Mouse (Mus musculus): ENCODE data around the gene Ncoa3. TPM values are rescaled to one million over a fixed set of nuclear protein-coding genes. Genes with fewer than 3 reads are reported as not detected.
A peak's percentile ranks its signal among the peaks of the same experiment; 100 is the strongest.

The Ncoa3 gene
- polyA plus RNA-seq, 1 experiment: 5.6 TPM

DNA sequence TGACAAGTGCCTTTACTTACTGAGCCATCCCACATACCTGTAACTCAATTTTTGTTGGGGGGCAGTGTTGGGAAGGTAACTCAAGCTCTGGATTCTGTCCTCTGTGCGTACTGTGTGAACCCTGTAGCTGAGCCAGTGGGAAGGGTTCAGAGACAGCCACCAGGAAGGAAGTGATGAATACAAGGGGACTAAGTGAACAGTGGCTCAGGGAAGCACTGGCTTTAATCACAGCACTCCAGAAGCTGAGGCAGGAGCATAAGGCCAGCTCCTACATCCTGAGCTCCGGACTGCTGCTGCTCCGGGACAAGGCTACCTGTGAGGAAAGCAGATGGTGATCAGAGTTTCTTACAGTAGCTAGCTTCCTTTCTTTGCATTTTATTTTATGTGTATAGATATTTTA, 31.6 kb downstream of the Ncoa3 start:
- H3K27me3 ChIP-seq (ENCODE audit: control insufficient read depth, insufficient read depth, insufficient read length): no peaks in the 10 kb centered on the region
- peaks cover 32% of the 10 kb centered on the region for H3K79me3 ChIP-seq (ENCODE audit: low read depth)
- H3K79me2 ChIP-seq (ENCODE audit: control insufficient read depth, insufficient read depth): peaks cover 96% of the 10 kb centered on the region
- H3K4me3 ChIP-seq (ENCODE audit: insufficient read depth, poor library complexity, severe bottlenecking): no peak overlapping the region
- no peak overlapping the region for H3ac ChIP-seq (ENCODE audit: control insufficient read depth, insufficient read length, low read depth)
- TF ChIP-seq MYOD1 (IDR thresholded peaks at IDR 0.05; ENCODE audit: control insufficient read depth, insufficient read length, low read depth) (no peak), CEBPB (IDR thresholded peaks at IDR 0.05; ENCODE audit: low read depth) (no peak), USF1 (IDR thresholded peaks at IDR 0.05; ENCODE audit: low read depth) (no peak), MYOG (IDR thresholded peaks at IDR 0.05; ENCODE audit: control insufficient read depth, extremely low read depth, insufficient read length) (no peak), MAX (IDR thresholded peaks at IDR 0.05) (no peak), FOSL1 (IDR thresholded peaks at IDR 0.05; ENCODE audit: insufficient read depth, low read length, poor library complexity, severe bottlenecking) (no peak), CTCF (IDR thresholded peaks at IDR 0.05; ENCODE audit: control insufficient read depth, insufficient read depth, insufficient read length) (no peak)
- H3K36me3 ChIP-seq (ENCODE audit: control insufficient read depth, insufficient read depth): no peaks in the 10 kb centered on the region

DNA sequence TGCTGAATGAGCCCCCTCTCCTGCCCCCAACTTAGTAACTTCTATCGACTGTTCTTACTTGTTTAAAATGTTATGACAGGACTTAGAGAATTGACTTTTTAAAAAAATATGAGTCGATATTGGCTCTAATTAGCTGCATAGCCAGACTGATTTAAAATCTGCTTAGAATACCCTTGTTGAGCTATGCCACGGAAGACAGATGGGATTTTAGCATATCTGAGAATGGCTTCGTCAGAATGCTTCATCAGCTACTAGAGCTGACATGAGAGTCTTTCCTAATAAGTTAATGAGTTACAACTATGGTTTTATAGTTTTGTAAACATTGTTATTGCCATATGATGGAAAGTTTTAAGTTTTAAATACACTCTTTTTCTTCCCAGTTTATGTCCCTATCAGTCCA, 32.2 kb downstream of the Ncoa3 start:
- TF ChIP-seq CTCF (IDR thresholded peaks at IDR 0.05; ENCODE audit: control insufficient read depth, insufficient read depth, insufficient read length) (no peak), MYOG (IDR thresholded peaks at IDR 0.05; ENCODE audit: control insufficient read depth, extremely low read depth, insufficient read length) (no peak), FOSL1 (IDR thresholded peaks at IDR 0.05; ENCODE audit: insufficient read depth, low read length, poor library complexity, severe bottlenecking) (no peak), CEBPB (IDR thresholded peaks at IDR 0.05; ENCODE audit: low read depth) (no peak), MYOD1 (IDR thresholded peaks at IDR 0.05; ENCODE audit: control insufficient read depth, insufficient read length, low read depth) (no peak), USF1 (IDR thresholded peaks at IDR 0.05; ENCODE audit: low read depth) (no peak), MAX (IDR thresholded peaks at IDR 0.05) (no peak)
- Histone ChIP-seq H3K27me3 (ENCODE audit: control insufficient read depth, insufficient read depth, insufficient read length) (no peaks in the 10 kb centered on the region), H3K4me3 (ENCODE audit: insufficient read depth, poor library complexity, severe bottlenecking) (no peak overlapping the region), H3K79me3 (ENCODE audit: low read depth) (peaks cover 31% of the 10 kb centered on the region), H3ac (ENCODE audit: control insufficient read depth, insufficient read length, low read depth) (no peak overlapping the region), H3K79me2 (ENCODE audit: control insufficient read depth, insufficient read depth) (peaks cover 95% of the 10 kb centered on the region), H3K36me3 (ENCODE audit: control insufficient read depth, insufficient read depth) (no peaks in the 10 kb centered on the region)

DNA sequence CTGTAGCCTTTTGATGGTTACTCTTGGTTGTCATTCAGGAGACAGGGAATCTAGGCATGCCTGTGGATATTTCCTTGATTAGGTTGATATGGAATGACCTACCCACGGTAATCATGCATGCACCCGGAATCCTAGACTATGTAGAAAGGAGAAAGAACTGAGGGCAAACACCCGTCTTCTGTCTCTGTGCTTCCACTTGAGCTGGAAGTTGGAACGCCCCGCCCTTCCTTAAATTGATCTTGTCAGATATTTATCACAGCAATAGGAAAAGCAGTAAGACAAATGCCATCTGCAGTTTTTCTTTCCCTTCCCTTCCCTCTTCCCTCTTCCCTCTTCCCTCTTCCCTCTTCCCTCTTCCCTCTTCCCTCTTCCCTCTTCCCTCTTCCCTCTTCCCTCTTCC, 33.5 kb downstream of the Ncoa3 start:
- Histone ChIP-seq H3K4me3 (ENCODE audit: insufficient read depth, poor library complexity, severe bottlenecking) (no peak overlapping the region), H3K27me3 (ENCODE audit: control insufficient read depth, insufficient read depth, insufficient read length) (no peaks in the 10 kb centered on the region), H3K79me3 (ENCODE audit: low read depth) (peaks cover 33% of the 10 kb centered on the region), H3ac (ENCODE audit: control insufficient read depth, insufficient read length, low read depth) (no peak overlapping the region), H3K36me3 (ENCODE audit: control insufficient read depth, insufficient read depth) (no peaks in the 10 kb centered on the region), H3K79me2 (ENCODE audit: control insufficient read depth, insufficient read depth) (peaks cover 95% of the 10 kb centered on the region)
- no peak for TF ChIP-seq FOSL1 (IDR thresholded peaks at IDR 0.05; ENCODE audit: insufficient read depth, low read length, poor library complexity, severe bottlenecking)

DNA sequence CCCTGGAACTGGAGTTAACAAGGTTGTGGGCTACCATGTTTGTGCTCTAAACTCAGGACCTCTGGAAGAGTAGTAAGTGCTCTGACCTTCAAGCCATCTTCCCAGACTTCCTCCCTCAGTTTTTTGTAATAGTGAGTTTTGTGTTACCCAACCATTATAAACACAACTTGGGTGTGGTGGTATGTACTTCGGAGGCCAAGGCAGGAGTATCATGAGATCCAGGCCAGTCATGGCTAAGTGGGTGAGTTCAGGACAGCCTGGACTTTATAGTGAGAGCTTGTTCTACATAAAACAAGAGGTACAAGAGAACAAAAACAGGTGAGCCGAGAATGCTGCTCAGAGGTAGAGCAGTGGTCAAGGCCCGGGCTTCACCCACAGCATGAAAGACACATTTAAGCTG, 35.4 kb downstream of the Ncoa3 start:
- no peaks in the 10 kb centered on the region for H3K36me3 ChIP-seq (ENCODE audit: control insufficient read depth, insufficient read depth)
- TF ChIP-seq MAX (IDR thresholded peaks at IDR 0.05) (no peak), MYOD1 (IDR thresholded peaks at IDR 0.05; ENCODE audit: control insufficient read depth, insufficient read length, low read depth) (no peak), CEBPB (IDR thresholded peaks at IDR 0.05; ENCODE audit: low read depth) (no peak), FOSL1 (IDR thresholded peaks at IDR 0.05; ENCODE audit: insufficient read depth, low read length, poor library complexity, severe bottlenecking) (no peak), USF1 (IDR thresholded peaks at IDR 0.05; ENCODE audit: low read depth) (no peak)

GRCm38 (mm10) chr2:166029232-166029631, 36.8 kb downstream of the Ncoa3 start:
- Histone ChIP-seq H3K79me2 (ENCODE audit: control insufficient read depth, insufficient read depth) (peaks cover 94% of the 10 kb centered on the region), H3ac (ENCODE audit: control insufficient read depth, insufficient read length, low read depth) (no peak overlapping the region), H3K27me3 (ENCODE audit: control insufficient read depth, insufficient read depth, insufficient read length) (no peaks in the 10 kb centered on the region), H3K79me3 (ENCODE audit: low read depth) (peaks cover 27% of the 10 kb centered on the region), H3K4me3 (ENCODE audit: insufficient read depth, poor library complexity, severe bottlenecking) (no peak overlapping the region), H3K36me3 (ENCODE audit: control insufficient read depth, insufficient read depth) (no peaks in the 10 kb centered on the region)
- TF ChIP-seq FOSL1 (IDR thresholded peaks at IDR 0.05; ENCODE audit: insufficient read depth, low read length, poor library complexity, severe bottlenecking) (no peak), MAX (IDR thresholded peaks at IDR 0.05) (no peak), CTCF (IDR thresholded peaks at IDR 0.05; ENCODE audit: control insufficient read depth, insufficient read depth, insufficient read length) (no peak), MYOG (IDR thresholded peaks at IDR 0.05; ENCODE audit: control insufficient read depth, extremely low read depth, insufficient read length) (no peak), USF1 (IDR thresholded peaks at IDR 0.05; ENCODE audit: low read depth) (no peak), MYOD1 (IDR thresholded peaks at IDR 0.05; ENCODE audit: control insufficient read depth, insufficient read length, low read depth) (no peak), CEBPB (IDR thresholded peaks at IDR 0.05; ENCODE audit: low read depth) (no peak)

More for the DNA sequence above, 35.4 kb downstream of the Ncoa3 start:
- Histone ChIP-seq H3ac (ENCODE audit: control insufficient read depth, insufficient read length, low read depth) (no peak overlapping the region), H3K79me3 (ENCODE audit: low read depth) (peaks cover 35% of the 10 kb centered on the region), H3K79me2 (ENCODE audit: control insufficient read depth, insufficient read depth) (peaks cover 94% of the 10 kb centered on the region), H3K27me3 (ENCODE audit: control insufficient read depth, insufficient read depth, insufficient read length) (no peaks in the 10 kb centered on the region), H3K4me3 (ENCODE audit: insufficient read depth, poor library complexity, severe bottlenecking) (no peak overlapping the region)

DNA sequence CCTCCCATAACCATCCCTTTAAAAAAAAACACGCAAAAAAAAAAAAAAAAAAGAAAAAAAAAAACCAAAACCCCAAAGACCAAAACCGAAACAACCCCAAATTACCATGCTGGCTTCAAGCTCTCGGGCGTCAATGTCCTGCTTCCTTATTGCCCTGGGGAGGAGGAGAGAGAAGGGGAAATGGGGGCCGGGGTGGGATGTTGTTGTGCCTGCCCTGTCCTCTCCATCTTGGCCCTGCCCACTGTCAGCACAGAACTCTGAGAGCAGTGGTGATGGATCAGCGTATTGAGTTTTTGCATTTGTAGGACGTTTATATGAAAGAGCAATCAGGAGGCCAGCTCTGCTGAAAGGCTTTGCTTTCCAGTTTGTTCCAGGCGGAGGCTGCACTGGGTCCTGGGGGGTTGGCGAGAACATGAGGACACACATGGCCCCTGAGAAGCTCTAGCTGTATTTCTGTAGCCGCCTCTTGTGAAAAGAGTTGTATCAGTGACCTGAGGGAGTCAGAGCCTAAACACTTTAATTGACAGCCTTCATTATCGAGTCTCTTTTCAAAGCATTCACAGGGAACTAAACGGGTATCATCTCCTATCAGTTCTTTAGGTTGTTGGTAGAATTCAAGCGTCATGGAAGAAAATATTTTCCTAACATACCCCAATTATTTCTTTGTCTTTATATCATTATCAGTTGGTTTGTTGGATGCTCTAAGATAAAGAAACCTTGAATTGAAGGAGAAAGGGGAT, 38.0 kb downstream of the Ncoa3 start:
- H3K79me3 ChIP-seq (ENCODE audit: low read depth): peaks cover 22% of the 10 kb centered on the region
- TF ChIP-seq FOSL1 (IDR thresholded peaks at IDR 0.05; ENCODE audit: insufficient read depth, low read length, poor library complexity, severe bottlenecking) (no peak), CTCF (IDR thresholded peaks at IDR 0.05; ENCODE audit: control insufficient read depth, insufficient read depth, insufficient read length) (no peak), MYOG (IDR thresholded peaks at IDR 0.05; ENCODE audit: control insufficient read depth, extremely low read depth, insufficient read length) (no peak), MYOD1 (IDR thresholded peaks at IDR 0.05; ENCODE audit: control insufficient read depth, insufficient read length, low read depth) (no peak), MAX (IDR thresholded peaks at IDR 0.05) (no peak), USF1 (IDR thresholded peaks at IDR 0.05; ENCODE audit: low read depth) (no peak), CEBPB (IDR thresholded peaks at IDR 0.05; ENCODE audit: low read depth) (no peak)
- peak overlapping the region; percentile 32 for H3ac ChIP-seq (ENCODE audit: control insufficient read depth, insufficient read length, low read depth)
- H3K27me3 ChIP-seq (ENCODE audit: control insufficient read depth, insufficient read depth, insufficient read length): no peaks in the 10 kb centered on the region
- H3K79me2 ChIP-seq (ENCODE audit: control insufficient read depth, insufficient read depth): peaks cover 88% of the 10 kb centered on the region
- no peak overlapping the region for H3K4me3 ChIP-seq (ENCODE audit: insufficient read depth, poor library complexity, severe bottlenecking)
- no peaks in the 10 kb centered on the region for H3K36me3 ChIP-seq (ENCODE audit: control insufficient read depth, insufficient read depth)

Data from C2C12 (cell line).